In genomic region chr17:65726274-65726673, GRCm38 (mm10) we compare ENCODE assay signal across 9 mouse cellular contexts. TPM values are rescaled to one million over a fixed set of nuclear protein-coding genes. Genes with fewer than 3 reads are reported as not detected.
A peak's percentile ranks its signal among the peaks of the same experiment; 100 is the strongest.
DNase-seq lines count a peak whose midpoint lies in the region; ATAC-seq and TF ChIP-seq lines count a peak whose summit lies in the region.
"Had no signal": no experiment of that assay in that cellular context is flagged by ENCODE, and none has a peak within 500 bp of the region (broad histone marks: within the 10 kb centered on the region; RNA-seq: fewer than 3 reads in every experiment).

No protein-coding gene starts in this region.

- H3K27ac ChIP-seq in cerebellum, adult 2 months (ENCODE audit: insufficient read depth, low read length), result no peak overlapping the region
- no peak overlapping the region for H3K27ac ChIP-seq in lung, postnatal 0 days (ENCODE audit: low read length)
- no peak overlapping the region for H3K27ac ChIP-seq in embryonic facial prominence, embryonic 10.5 days (replicated peaks)
- no peak overlapping the region for H3K27ac ChIP-seq in stomach, postnatal 0 days (replicated peaks)

- H3K36me3 ChIP-seq in lung, postnatal 0 days (ENCODE audit: insufficient read depth, low read length), result no peaks in the 10 kb centered on the region
- peaks cover 15% of the 10 kb centered on the region; the same call in 1 of the 2 replicates for H3K36me3 ChIP-seq in embryonic facial prominence, embryonic 10.5 days (replicated peaks)
- H3K36me3 ChIP-seq in stomach, postnatal 0 days (ENCODE audit: control insufficient read depth, insufficient read depth, low read length), result no peaks in the 10 kb centered on the region

- H3K9ac ChIP-seq in lung, postnatal 0 days (replicated peaks; ENCODE audit: low read depth), result no peak overlapping the region
- no peak overlapping the region for H3K9ac ChIP-seq in stomach, postnatal 0 days (ENCODE audit: low read length)

- 88% methylated on average over 6 of the region's 6 CpGs for WGBS in cerebellum, adult 2 months
- WGBS in lung, postnatal 0 days, result 83% methylated on average over 6 of the region's 6 CpGs
- WGBS in embryonic facial prominence, embryonic 10.5 days, result 81% methylated on average over 6 of the region's 6 CpGs
- WGBS in stomach, postnatal 0 days, result 82% methylated on average over 6 of the region's 6 CpGs

- DNase-seq in cerebellum, adult 2 months, result no peak
- no peak for DNase-seq in cerebellum, adult 8-10 months
- no peak for DNase-seq in lung, postnatal 0 days (ENCODE audit: low spot score)
- no peak for DNase-seq in lung, postnatal 14 days
- peak; percentile 37 for DNase-seq in embryonic facial prominence, embryonic 10.5 days (ENCODE audit: low spot score)
- DNase-seq in stomach, postnatal 0 days (ENCODE audit: low spot score), result peak; percentile 44
- DNase-seq in kidney, adult 8-10 months, result no peak
- no peak for DNase-seq in frontal cortex, postnatal 10 days (ENCODE audit: low spot score in 2 of 2)

- TF ChIP-seq CTCF in cerebellum, adult 2 months (IDR thresholded peaks at IDR 0.05; ENCODE audit: borderline replicate concordance, insufficient read depth, low read depth, low read length), result peak; percentile 35; the same call in 1 of the 2 replicates
- TF ChIP-seq CTCF in lung, postnatal 0 days (IDR thresholded peaks at IDR 0.05), result peak; percentile 58
- TF ChIP-seq CTCF in stomach, postnatal 0 days (IDR thresholded peaks at IDR 0.05; ENCODE audit: low read depth), result peak; percentile 61

- peaks cover 4% of the 10 kb centered on the region; the same call in 1 of the 2 replicates for H3K4me1 ChIP-seq in cerebellum, adult 2 months (ENCODE audit: control insufficient read depth, insufficient read depth, low read length)
- H3K4me1 ChIP-seq in lung, postnatal 0 days (ENCODE audit: insufficient read depth, low read depth, low read length), result no peaks in the 10 kb centered on the region
- H3K4me1 ChIP-seq in embryonic facial prominence, embryonic 10.5 days, result peaks cover 6% of the 10 kb centered on the region
- no peaks in the 10 kb centered on the region for H3K4me1 ChIP-seq in stomach, postnatal 0 days (replicated peaks; ENCODE audit: control insufficient read depth, insufficient read depth)

- H3K4me3 ChIP-seq in cerebellum, adult 2 months (replicated peaks; ENCODE audit: insufficient read depth, low read depth, low read length), result no peak overlapping the region
- no peak overlapping the region for H3K4me3 ChIP-seq in lung, postnatal 0 days (ENCODE audit: low read depth, low read length)
- H3K4me3 ChIP-seq in embryonic facial prominence, embryonic 10.5 days, result no peak overlapping the region
- H3K4me3 ChIP-seq in stomach, postnatal 0 days (ENCODE audit: low read depth, low read length), result no peak overlapping the region
- H3K4me3 ChIP-seq: megakaryocyte, embryonic 14.5 days had no signal

- no peaks in the 10 kb centered on the region for H3K9me3 ChIP-seq in lung, postnatal 0 days (ENCODE audit: low read length)
- H3K9me3 ChIP-seq in embryonic facial prominence, embryonic 10.5 days, result no peaks in the 10 kb centered on the region
- no peaks in the 10 kb centered on the region for H3K9me3 ChIP-seq in stomach, postnatal 0 days (ENCODE audit: control insufficient read depth, low read length)

- no peak overlapping the region for H3K4me2 ChIP-seq in lung, postnatal 0 days (replicated peaks; ENCODE audit: low read depth, low read length)
- H3K4me2 ChIP-seq in stomach, postnatal 0 days (replicated peaks; ENCODE audit: low read depth), result no peak overlapping the region

- H3K27me3 ChIP-seq in cerebellum, adult 2 months (ENCODE audit: control insufficient read depth, insufficient read depth, low read length), result no peaks in the 10 kb centered on the region
- H3K27me3 ChIP-seq in lung, postnatal 0 days (replicated peaks; ENCODE audit: insufficient read depth, low read length), result no peaks in the 10 kb centered on the region
- no peaks in the 10 kb centered on the region for H3K27me3 ChIP-seq in embryonic facial prominence, embryonic 10.5 days (replicated peaks; ENCODE audit: low read depth, poor library complexity, severe bottlenecking)
- H3K27me3 ChIP-seq in stomach, postnatal 0 days (ENCODE audit: control insufficient read depth, insufficient read depth, low read length), result no peaks in the 10 kb centered on the region
- H3K27me3 ChIP-seq: megakaryocyte, embryonic 14.5 days had no signal

- TF ChIP-seq EP300 in lung, postnatal 0 days (IDR thresholded peaks at IDR 0.05), result no peak
- no peak for TF ChIP-seq EP300 in stomach, postnatal 0 days (optimal IDR thresholded peaks at IDR 0.05)

- no peak for TF ChIP-seq POLR2A in cerebellum, adult 2 months (IDR thresholded peaks at IDR 0.05; ENCODE audit: borderline replicate concordance, insufficient read depth, low read length)

- ATAC-seq in lung, postnatal 0 days, result no peak
- ATAC-seq in stomach, postnatal 0 days (ENCODE audit: low FRiP score, low TSS enrichment), result no peak

RNA-seq across cellular contexts. Expression of gene Rab31, which starts 46.3 kb away (rescaled TPM):
- 71.4 and 79.7 TPM in 2 replicates for polyA plus RNA-seq in cerebellum, adult 2 months (2012; rRNA removed)
- polyA plus RNA-seq in lung, postnatal 0 days (2015; fragmentation: Nextera tagmentation; extraction: Ambion mirVana), result 33.3 and 33.5 TPM in 2 replicates
- polyA plus RNA-seq in embryonic facial prominence, embryonic 10.5 days (2016; fragmentation: Nextera tagmentation; extraction: Ambion mirVana), result 54.6 and 58.7 TPM in 2 replicates
- 23.1 and 23.5 TPM in 2 replicates for polyA plus RNA-seq in stomach, postnatal 0 days (2015; fragmentation: Nextera tagmentation; extraction: Ambion mirVana)

RNA-seq across cellular contexts. Expression of gene Ppp4r1, which starts 56.1 kb away (rescaled TPM):
- 71.5 and 72.9 TPM in 2 replicates for polyA plus RNA-seq in cerebellum, adult 2 months (2012; rRNA removed)
- polyA plus RNA-seq in lung, postnatal 0 days (2015; fragmentation: Nextera tagmentation; extraction: Ambion mirVana), result 21.2 and 26.5 TPM in 2 replicates
- 61.4 and 67.4 TPM in 2 replicates for polyA plus RNA-seq in embryonic facial prominence, embryonic 10.5 days (2016; fragmentation: Nextera tagmentation; extraction: Ambion mirVana)
- polyA plus RNA-seq in stomach, postnatal 0 days (2015; fragmentation: Nextera tagmentation; extraction: Ambion mirVana), result 14.2 and 15.3 TPM in 2 replicates

Comparison
In these comparisons a context has a peak if more than half of its experiments do, and no peak if none do; other contexts are left out.
1. DNase-seq: peak in embryonic facial prominence, embryonic 10.5 days (single experiment) and stomach, postnatal 0 days (single experiment); none in cerebellum, adult 2 months (0 of 2), cerebellum, adult 8-10 months (single experiment), lung, postnatal 0 days (single experiment), lung, postnatal 14 days (single experiment), kidney, adult 8-10 months (0 of 2) and frontal cortex, postnatal 10 days (0 of 2).
2. Peak in every context shown above with its lines, with median percentiles within 50 percentile points of each other: CTCF ChIP-seq.